ENCODE assay signal across 20 mouse cellular contexts in genomic region chr6:43638119-43638518, GRCm38 (mm10).
"Had no signal": no experiment of that assay in that cellular context is flagged by ENCODE, and none has a peak within 500 bp of the region (broad histone marks: within the 10 kb centered on the region; RNA-seq: fewer than 3 reads in every experiment).

No protein-coding gene starts in this region.

- H3K27me3 ChIP-seq: kidney, embryonic 15.5 days; limb, embryonic 12.5 days; limb, embryonic 15.5 days; liver, embryonic 13.5 days; midbrain, embryonic 13.5 days; neural tube, embryonic 13.5 days had no signal

- DNase-seq: kidney, adult 8-10 months; kidney, postnatal 10 days; kidney, postnatal 36 days; left cerebral cortex, postnatal 4 days; liver, embryonic 13.5 days; lung, embryonic 14.5 days; lung, postnatal 10 days; lung, postnatal 36 days; retina, postnatal 1 day; right cerebral cortex, postnatal 25 days; spleen, adult 18-20 months; thymus, adult 18-20 months; thymus, postnatal 36 days had no signal

- H3K9me3 ChIP-seq: kidney, embryonic 15.5 days; limb, embryonic 12.5 days; limb, embryonic 15.5 days; liver, embryonic 13.5 days; midbrain, embryonic 13.5 days; neural tube, embryonic 13.5 days had no signal

- ATAC-seq: midbrain, embryonic 13.5 days; midbrain, embryonic 16.5 days had no signal

- H3K4me2 ChIP-seq: kidney, embryonic 15.5 days; limb, embryonic 12.5 days; limb, embryonic 15.5 days; liver, embryonic 13.5 days; lung, embryonic 14.5 days; midbrain, embryonic 13.5 days; neural tube, embryonic 13.5 days had no signal

- H3K4me3 ChIP-seq: kidney, embryonic 15.5 days; limb, embryonic 12.5 days; limb, embryonic 15.5 days; liver, embryonic 13.5 days; midbrain, embryonic 13.5 days; myocyte; neural tube, embryonic 13.5 days had no signal

- H3K27ac ChIP-seq: kidney, embryonic 15.5 days; limb, embryonic 12.5 days; limb, embryonic 15.5 days; liver, embryonic 13.5 days; midbrain, embryonic 13.5 days; neural tube, embryonic 13.5 days had no signal

- H3K4me1 ChIP-seq: limb, embryonic 12.5 days; limb, embryonic 15.5 days; liver, embryonic 13.5 days; midbrain, embryonic 13.5 days; neural tube, embryonic 13.5 days had no signal

- H3K36me3 ChIP-seq: kidney, embryonic 15.5 days; limb, embryonic 12.5 days; limb, embryonic 15.5 days; liver, embryonic 13.5 days; midbrain, embryonic 13.5 days; neural tube, embryonic 13.5 days had no signal

- H3K9ac ChIP-seq: kidney, embryonic 15.5 days; limb, embryonic 12.5 days; limb, embryonic 15.5 days; liver, embryonic 13.5 days; lung, embryonic 14.5 days; midbrain, embryonic 13.5 days; neural tube, embryonic 13.5 days had no signal
